Mouse (Mus musculus) spleen, adult 2 months (tissue): ENCODE results near the gene Gm45521.

Experiments used
- CTCF ChIP-seq: fragments of 200-500 bp; IDR thresholded peaks from 2 replicates; pipeline ENCODE4 v1.5.1; 2011; ENCODE audit warnings: mild to moderate bottlenecking, inconsistent platforms; ENCODE audit not compliant: insufficient read depth, insufficient read length, insufficient replicate concordance; ENCODE audit errors: extremely low read depth
- POLR2A ChIP-seq: fragments of 200-500 bp; IDR thresholded peaks from 2 replicates; pipeline ENCODE4 v1.6.1; 2011; ENCODE audit warnings: low read depth, low read length, inconsistent platforms

GRCm38 (mm10) chr14:7943101-7943800 is 13.8 kb upstream of the Gm45521 start:
- TF ChIP-seq POLR2A = no peak
- TF ChIP-seq CTCF = no peak
